Mouse (Mus musculus): ENCODE measurements at regions not wholly inside any gene's neighbourhood (a gene's known extent, or its start where the extent isn't known, plus 50 kb on each side); places are given as distances from the start of the nearest gene placed in this dataset.

GRCm38 (mm10) chr6:140946720-140947119 lies 217.6 kb downstream of the Gm11077 start:
- H3K27ac ChIP-seq: 0 out of 2 replicates have a peak overlapping the region, but pooled peaks have one; percentile 27
- peak; percentile 87 for ATAC-seq (replicated peaks)
- WGBS: 22% methylated on average over 2 of the region's 2 CpGs

GRCm38 (mm10) chr6:140950483-140950882 lies 221.4 kb downstream of the Gm11077 start:
- H3K9me3 ChIP-seq: no peaks in the 10 kb centered on the region
- H3K9ac ChIP-seq: no peak overlapping the region
- no peaks in the 10 kb centered on the region for H3K4me1 ChIP-seq
- H3K4me3 ChIP-seq: no peak overlapping the region
- H3K36me3 ChIP-seq (replicated peaks): no peaks in the 10 kb centered on the region
- WGBS: 47% methylated on average over 6 of the region's 6 CpGs
- no peak overlapping the region for H3K27ac ChIP-seq
- no peaks in the 10 kb centered on the region for H3K27me3 ChIP-seq (replicated peaks)
- H3K4me2 ChIP-seq: no peak overlapping the region
- ATAC-seq (replicated peaks): peak; percentile 48

More at GRCm38 (mm10) chr6:140946720-140947119, 217.6 kb downstream of the Gm11077 start:
- H3K36me3 ChIP-seq (replicated peaks): no peaks in the 10 kb centered on the region
- H3K9ac ChIP-seq: no peak overlapping the region
- H3K27me3 ChIP-seq (replicated peaks): no peaks in the 10 kb centered on the region
- H3K4me3 ChIP-seq: no peak overlapping the region
- H3K4me2 ChIP-seq: no peak overlapping the region
- no peaks in the 10 kb centered on the region for H3K4me1 ChIP-seq
- no peaks in the 10 kb centered on the region for H3K9me3 ChIP-seq

DNA sequence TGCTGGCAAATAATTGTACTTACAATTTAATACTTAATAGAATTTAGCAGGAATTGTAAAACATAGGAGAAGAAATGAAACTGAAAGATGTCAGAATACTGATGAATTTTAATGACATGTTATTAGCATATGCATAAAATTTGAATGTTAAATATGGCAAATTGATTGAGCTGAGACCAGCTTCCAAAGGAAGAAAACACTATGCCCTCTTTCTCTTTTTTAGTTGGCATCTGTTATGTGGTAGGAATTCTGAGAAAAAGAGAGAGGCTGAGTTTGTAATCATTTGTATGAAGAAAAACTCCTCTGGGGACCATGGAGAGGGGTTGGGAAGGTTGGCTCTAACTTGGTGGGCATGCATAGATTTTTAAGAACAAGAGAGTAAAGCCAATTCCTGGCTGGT lies 224.2 kb downstream of the Gm11077 start:
- Histone ChIP-seq H3K4me2 (no peak overlapping the region), H3K4me1 (peaks cover 11% of the 10 kb centered on the region), H3K27me3 (replicated peaks) (no peaks in the 10 kb centered on the region), H3K9ac (no peak overlapping the region), H3K36me3 (replicated peaks) (no peaks in the 10 kb centered on the region), H3K9me3 (no peaks in the 10 kb centered on the region), H3K27ac (peak overlapping the region; percentile 61), H3K4me3 (no peak overlapping the region)
- ATAC-seq (replicated peaks): no peak

DNA sequence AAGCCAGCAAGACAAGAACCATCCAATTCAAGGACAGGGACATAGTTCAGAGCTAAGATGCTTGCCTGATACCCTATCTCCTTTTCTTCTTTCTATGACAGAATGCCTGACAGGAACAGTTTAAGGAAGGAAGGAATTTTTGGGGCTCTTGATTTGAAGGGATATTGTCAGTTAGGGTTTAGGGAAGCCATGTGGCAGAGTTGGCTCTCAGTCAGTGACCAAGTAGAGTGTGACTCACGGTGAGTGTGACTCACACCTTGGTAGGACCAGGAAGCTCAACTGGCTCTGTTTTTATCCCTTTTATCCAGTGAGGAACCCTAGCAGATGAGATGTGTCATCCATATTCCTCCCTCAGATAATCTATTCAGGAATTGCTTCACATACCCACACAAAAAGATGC lies 224.6 kb downstream of the Gm11077 start:
- H3K4me1 ChIP-seq: peaks cover 11% of the 10 kb centered on the region
- 84% methylated on average over 1 of the region's 1 CpGs for WGBS
- no peak overlapping the region for H3K9ac ChIP-seq
- H3K4me2 ChIP-seq: no peak overlapping the region
- no peak for ATAC-seq (replicated peaks)
- no peaks in the 10 kb centered on the region for H3K36me3 ChIP-seq (replicated peaks)
- H3K4me3 ChIP-seq: no peak overlapping the region
- peak overlapping the region; percentile 61 for H3K27ac ChIP-seq
- H3K9me3 ChIP-seq: no peaks in the 10 kb centered on the region
- H3K27me3 ChIP-seq (replicated peaks): no peaks in the 10 kb centered on the region

GRCm38 (mm10) chr6:140955751-140956521 lies 226.9 kb downstream of the Gm11077 start:
- Histone ChIP-seq H3K27ac (0 out of 2 replicates have a peak overlapping the region, but pooled peaks have one; percentile 41), H3K4me3 (no peak overlapping the region), H3K9me3 (no peaks in the 10 kb centered on the region), H3K36me3 (replicated peaks) (no peaks in the 10 kb centered on the region), H3K27me3 (replicated peaks) (no peaks in the 10 kb centered on the region), H3K4me1 (peaks cover 11% of the 10 kb centered on the region), H3K9ac (no peak overlapping the region), H3K4me2 (no peak overlapping the region)
- ATAC-seq (replicated peaks): 0 out of 2 replicates have a peak, but pooled peaks have one; percentile 28
- WGBS: 53% methylated on average over 13 of the region's 13 CpGs

GRCm38 (mm10) chr6:140956522-140956863 lies 227.4 kb downstream of the Gm11077 start:
- H3K27me3 ChIP-seq (replicated peaks): no peaks in the 10 kb centered on the region
- no peaks in the 10 kb centered on the region for H3K9me3 ChIP-seq
- 90% methylated on average over 4 of the region's 4 CpGs for WGBS
- H3K4me1 ChIP-seq: peaks cover 11% of the 10 kb centered on the region
- no peak overlapping the region for H3K4me2 ChIP-seq
- no peak overlapping the region for H3K4me3 ChIP-seq
- H3K27ac ChIP-seq: 0 out of 2 replicates have a peak overlapping the region, but pooled peaks have one; percentile 41
- H3K9ac ChIP-seq: no peak overlapping the region
- H3K36me3 ChIP-seq (replicated peaks): no peaks in the 10 kb centered on the region
- ATAC-seq (replicated peaks): no peak

DNA sequence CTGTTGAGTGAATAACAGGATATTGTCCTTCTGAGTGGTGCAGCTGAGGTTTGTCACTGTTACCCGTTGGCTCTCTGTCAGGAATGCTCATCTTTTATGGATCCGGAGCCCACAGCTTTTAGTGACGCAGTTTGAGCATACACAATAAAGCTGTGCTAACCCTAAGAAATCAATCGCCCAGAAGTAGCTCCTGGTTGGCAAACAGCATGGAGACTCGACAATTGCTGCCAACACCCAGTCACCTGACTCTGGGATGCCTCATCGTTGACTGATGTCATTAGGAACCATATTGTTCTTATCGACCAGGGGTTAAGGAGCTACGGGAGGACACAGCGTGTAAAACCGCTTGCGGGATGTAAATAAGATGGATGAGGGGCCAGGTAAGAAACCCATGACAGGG lies 232.9 kb downstream of the Gm11077 start:
- peaks cover 20% of the 10 kb centered on the region for H3K4me1 ChIP-seq
- H3K4me2 ChIP-seq: peak overlapping the region; percentile 44
- WGBS: 17% methylated on average over 11 of the region's 11 CpGs
- H3K9ac ChIP-seq: no peak overlapping the region
- no peaks in the 10 kb centered on the region for H3K27me3 ChIP-seq (replicated peaks)
- peak; percentile 53 for ATAC-seq (replicated peaks)
- H3K4me3 ChIP-seq: peak overlapping the region; percentile 10; the same call in 1 of the 2 replicates
- H3K9me3 ChIP-seq: no peaks in the 10 kb centered on the region
- H3K27ac ChIP-seq: no peak overlapping the region
- no peaks in the 10 kb centered on the region for H3K36me3 ChIP-seq (replicated peaks)

- H3K27ac ChIP-seq: peak overlapping the region; percentile 42; the same call in 1 of the 2 replicates
Observed at GRCm38 (mm10) chr6:140962563-140962962, 233.5 kb downstream of the Gm11077 start.

DNA sequence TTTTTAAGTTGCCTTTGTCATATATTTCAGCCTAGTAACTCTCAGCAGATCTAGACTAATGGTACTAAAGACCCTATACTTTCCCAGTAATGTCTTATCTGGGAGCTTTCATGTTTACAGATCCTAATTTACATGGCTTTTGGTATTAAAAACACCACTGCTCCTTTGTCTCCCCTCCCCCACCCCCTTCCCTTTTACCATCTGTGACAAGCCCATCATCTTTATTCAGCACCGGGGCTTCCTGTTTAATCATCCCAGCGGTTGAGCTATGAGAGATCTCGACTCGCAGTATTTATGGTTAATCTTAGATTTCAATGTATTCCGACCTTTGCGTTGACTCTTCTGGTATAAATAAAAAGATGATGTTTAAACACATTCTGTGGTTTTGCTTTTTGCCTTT lies 244.6 kb downstream of the Gm11077 start:
- no peak overlapping the region for H3K4me3 ChIP-seq
- H3K27me3 ChIP-seq (replicated peaks): no peaks in the 10 kb centered on the region
- H3K9ac ChIP-seq: no peak overlapping the region
- no peak overlapping the region for H3K27ac ChIP-seq
- WGBS: 46% methylated on average over 6 of the region's 6 CpGs
- ATAC-seq (replicated peaks): peak; percentile 52; the same call in 1 of the 2 replicates
- no peaks in the 10 kb centered on the region for H3K36me3 ChIP-seq (replicated peaks)
- H3K9me3 ChIP-seq: no peaks in the 10 kb centered on the region
- 0 out of 2 replicates have a peak, but pooled peaks cover 5% of the 10 kb centered on the region for H3K4me1 ChIP-seq
- H3K4me2 ChIP-seq: no peak overlapping the region

More at GRCm38 (mm10) chr6:140962563-140962962, 233.5 kb downstream of the Gm11077 start:
- ATAC-seq (replicated peaks): peak; percentile 71
- H3K4me3 ChIP-seq: no peak overlapping the region
- no peaks in the 10 kb centered on the region for H3K36me3 ChIP-seq (replicated peaks)
- no peaks in the 10 kb centered on the region for H3K27me3 ChIP-seq (replicated peaks)
- H3K9ac ChIP-seq: no peak overlapping the region
- peaks cover 20% of the 10 kb centered on the region for H3K4me1 ChIP-seq
- no peaks in the 10 kb centered on the region for H3K9me3 ChIP-seq
- 7% methylated on average over 4 of the region's 4 CpGs for WGBS
- peak overlapping the region; percentile 44 for H3K4me2 ChIP-seq

- Histone ChIP-seq H3K36me3 (replicated peaks) (no peaks in the 10 kb centered on the region), H3K9me3 (no peaks in the 10 kb centered on the region)
- 83% methylated on average over 5 of the region's 5 CpGs for WGBS
Observed at GRCm38 (mm10) chr6:140976989-140977388, 247.9 kb downstream of the Gm11077 start.

GRCm38 (mm10) chr6:140983610-140984009 lies 254.5 kb downstream of the Gm11077 start:
- 94% methylated on average over 8 of the region's 8 CpGs for WGBS
- Histone ChIP-seq H3K4me1 (no peaks in the 10 kb centered on the region), H3K36me3 (replicated peaks) (no peaks in the 10 kb centered on the region), H3K9ac (no peak overlapping the region), H3K27me3 (replicated peaks) (no peaks in the 10 kb centered on the region), H3K4me3 (no peak overlapping the region), H3K27ac (no peak overlapping the region), H3K4me2 (no peak overlapping the region), H3K9me3 (no peaks in the 10 kb centered on the region)
- no peak for ATAC-seq (replicated peaks)

More at GRCm38 (mm10) chr6:140976989-140977388, 247.9 kb downstream of the Gm11077 start:
- Histone ChIP-seq H3K27ac (no peak overlapping the region), H3K27me3 (replicated peaks) (no peaks in the 10 kb centered on the region), H3K9ac (no peak overlapping the region), H3K4me1 (0 out of 2 replicates have a peak, but pooled peaks cover 5% of the 10 kb centered on the region), H3K4me3 (no peak overlapping the region), H3K4me2 (no peak overlapping the region)
- no peak for ATAC-seq (replicated peaks)

DNA sequence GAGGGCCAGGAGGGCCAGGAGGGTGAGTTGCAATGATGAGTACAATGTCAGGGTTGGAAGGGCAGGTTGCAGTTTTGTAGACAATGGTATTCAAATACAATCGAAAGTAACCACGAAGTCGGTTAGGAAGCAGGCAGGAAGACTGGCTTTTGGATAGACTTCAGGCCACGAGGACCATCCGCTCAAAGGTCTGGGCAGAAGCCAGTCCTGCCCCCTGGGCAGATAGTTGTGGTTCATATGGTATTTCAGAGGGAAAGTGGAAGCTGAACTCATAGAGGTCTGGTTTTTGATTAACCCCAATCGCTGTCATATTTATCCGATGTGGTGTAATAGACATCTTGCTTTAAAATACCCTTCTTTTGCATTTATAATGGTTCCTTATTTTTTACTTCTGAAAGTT lies 255.2 kb downstream of the Gm11077 start:
- Histone ChIP-seq H3K4me3 (no peak overlapping the region), H3K9me3 (no peaks in the 10 kb centered on the region), H3K27ac (no peak overlapping the region), H3K4me2 (no peak overlapping the region), H3K4me1 (no peaks in the 10 kb centered on the region), H3K27me3 (replicated peaks) (no peaks in the 10 kb centered on the region), H3K36me3 (replicated peaks) (no peaks in the 10 kb centered on the region), H3K9ac (no peak overlapping the region)
- no peak for ATAC-seq (replicated peaks)
- WGBS: 94% methylated on average over 7 of the region's 7 CpGs

Measured in midbrain, embryonic 15.5 days (tissue).